Mouse (Mus musculus) heart, adult 2 months (tissue): ENCODE measurements around the gene Brat1. TPM values are rescaled to one million over a fixed set of nuclear protein-coding genes. Genes with fewer than 3 reads are reported as not detected.
"Not testable (repeated sequence)": the region's sequence is repeated elsewhere in the genome, so short reads cannot be mapped to it uniquely, and the experiment has no call there.

Experiments used
- DNase-seq, 2 experiments: peaks; one replicate each; pipeline ENCODE4 v3.0.0; 2021
- H3K27ac ChIP-seq: fragments of 200-600 bp; 2 replicates; pipeline ENCODE4 v1.8.1; 2022
- H3K27me3 ChIP-seq: fragments of 200-500 bp; 2 replicates; pipeline ENCODE4 v1.6.1; 2012; ENCODE audit warnings: mild to moderate bottlenecking, low read length, inconsistent platforms, mixed read lengths; ENCODE audit not compliant: control insufficient read depth, insufficient read depth
- H3K36me3 ChIP-seq: fragments of 200-500 bp; 2 replicates; pipeline ENCODE4 v1.6.1; 2012; ENCODE audit warnings: low read length, inconsistent platforms; ENCODE audit not compliant: control insufficient read depth, insufficient read depth
- H3K4me1 ChIP-seq: fragments of 200-500 bp; 2 replicates; pipeline ENCODE4 v1.6.1; 2011; ENCODE audit warnings: low read length; ENCODE audit not compliant: control insufficient read depth, insufficient read depth
- H3K4me3 ChIP-seq: fragments of 200-600 bp; 2 replicates; pipeline ENCODE4 v1.8.1; 2022
- H3K79me2 ChIP-seq: fragments of 200-500 bp; replicated peaks from 2 replicates; pipeline ENCODE4 v1.6.1; 2012; ENCODE audit warnings: mild to moderate bottlenecking, inconsistent platforms, low read length, moderate library complexity, mixed read lengths; ENCODE audit not compliant: control insufficient read depth, insufficient read depth
- H3K9ac ChIP-seq: fragments of 200-500 bp; 2 replicates; pipeline ENCODE4 v1.6.1; 2012; ENCODE audit warnings: low read depth, mild to moderate bottlenecking, control low read depth, inconsistent platforms, low read length, mixed read lengths
- CTCF ChIP-seq: fragments of 200-600 bp; IDR thresholded peaks from 2 replicates; pipeline ENCODE4 v1.8.1; 2022; ENCODE audit warnings: antibody characterized with exemption, mild to moderate bottlenecking, moderate library complexity
- EP300 ChIP-seq: fragments of 200-500 bp; IDR thresholded peaks from 2 replicates; pipeline ENCODE4 v1.6.1; 2011; ENCODE audit warnings: low read depth, low read length, control low read depth; ENCODE audit not compliant: insufficient read depth
- POLR2A ChIP-seq: fragments of 200-500 bp; IDR thresholded peaks from 2 replicates; pipeline ENCODE4 v1.6.1; 2011; ENCODE audit warnings: mild to moderate bottlenecking, low read depth, low read length, control low read depth; ENCODE audit not compliant: insufficient read depth
- WGBS: fragments of 180-500 bp; shearing (Covaris S2); methylation state at CpG from one replicate; pipeline ENCODE4 v1.1.7; 2018; 5-methylcytosine and 5-hydroxymethylcytosine counted together
- intact Hi-C: fragments of 180-260 bp; cut with DNase I; formaldehyde crosslinking; loops from one replicate; pipeline ENCODE4 v1.15.1; 2025
- polyA plus RNA-seq: library from polyadenylated mRNA; depleted of rRNA; stranded (reverse); fragments of >200 nt; gene quantifications from 2 replicates; pipeline ENCODE4 v1.2.3, GENCODE M21; 2012
- total RNA-seq, 2 experiments: library from RNA; stranded (reverse); gene quantifications; 2 replicates each; pipeline ENCODE4 v1.2.3; 2021

Gene Brat1
- total and polyA plus RNA-seq, 3 experiments: 6.4 to 11.0 (median 8.2) TPM

DNA sequence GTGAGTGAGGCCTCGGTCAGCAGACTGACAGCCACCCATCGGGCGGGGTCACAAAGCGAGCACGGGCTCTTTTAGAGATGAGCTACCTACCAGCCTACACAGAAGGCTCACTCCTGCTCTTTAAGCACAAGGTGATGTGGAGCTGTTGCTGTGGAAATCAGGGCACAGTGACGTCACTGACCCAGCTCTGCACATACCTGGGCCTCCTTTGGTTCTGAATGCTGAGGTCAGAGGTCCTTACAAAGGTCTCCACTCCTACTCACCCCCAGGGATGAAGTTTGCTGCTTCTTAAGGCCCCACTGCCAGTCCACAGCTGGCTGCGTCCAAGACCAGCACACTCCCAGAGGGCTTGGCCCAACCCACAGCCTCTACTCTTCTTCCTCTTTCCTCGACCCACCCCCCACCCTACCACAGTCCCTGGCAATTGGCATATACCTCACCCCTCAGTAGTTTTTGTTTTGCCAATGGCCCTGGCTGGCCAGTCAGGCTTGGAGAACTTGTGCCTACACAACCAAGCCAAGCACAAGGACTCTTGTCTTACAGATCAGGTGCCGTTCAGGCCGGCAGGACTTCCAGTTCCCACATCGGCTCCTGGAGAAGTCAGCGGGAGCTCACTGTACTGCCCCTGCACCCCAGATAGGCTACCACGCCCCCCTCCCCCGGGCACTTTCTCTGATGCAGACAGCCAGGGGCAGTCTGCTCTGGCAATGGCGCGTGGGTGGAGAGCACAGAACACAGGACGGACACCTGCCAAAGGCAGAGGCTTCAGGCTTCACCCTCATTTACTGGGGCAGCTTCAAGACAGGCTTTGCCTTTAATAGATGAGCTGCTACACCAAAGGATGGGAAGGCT, 41.8 kb upstream of the Brat1 start:
- H3K79me2 ChIP-seq: no peaks in the 10 kb centered on the region
- no peak for TF ChIP-seq EP300
- H3K4me1 ChIP-seq: peaks cover 3% of the 10 kb centered on the region; the same call in 1 of the 2 replicates
- DNase-seq: peak in 1 of 2 experiments; percentile 27
- no peak overlapping the region for H3K4me3 ChIP-seq
- no peak overlapping the region for H3K27ac ChIP-seq
- WGBS: 68% methylated on average over 17 of the region's 17 CpGs
- no peak overlapping the region for H3K9ac ChIP-seq
- intact Hi-C loops: no loop called here
- H3K27me3 ChIP-seq: no peaks in the 10 kb centered on the region
- H3K36me3 ChIP-seq: no peaks in the 10 kb centered on the region

DNA sequence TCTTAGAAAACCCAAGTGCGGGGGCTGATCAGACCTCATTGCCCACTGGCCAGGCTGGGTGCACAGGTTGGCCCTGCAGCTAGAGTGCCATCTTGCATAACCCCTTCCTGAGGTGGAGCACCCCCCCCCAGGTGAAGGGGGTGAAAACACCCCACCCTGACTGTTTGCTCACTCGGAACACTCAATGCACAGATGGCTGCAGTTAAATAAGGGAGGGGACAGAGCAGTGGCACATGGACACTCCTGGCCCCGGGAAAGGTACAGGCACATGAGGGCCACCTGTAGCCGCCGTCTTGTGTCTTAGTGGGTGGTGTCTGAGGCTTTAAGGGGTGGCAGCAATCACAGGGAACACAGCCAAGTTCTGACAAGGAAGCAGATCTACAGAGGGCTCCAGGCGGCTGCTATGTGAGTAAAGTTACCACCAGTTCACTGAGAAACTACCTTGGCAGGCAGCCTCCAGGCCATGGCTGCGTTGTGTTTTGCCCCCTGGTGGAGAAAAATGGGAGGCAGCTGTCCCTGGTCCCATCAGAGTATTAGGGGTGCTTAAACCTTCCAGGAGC, 41.1 kb upstream of the Brat1 start:
- WGBS: 42% methylated on average over 7 of the region's 7 CpGs
- intact Hi-C loops: loop anchor here (2.0 kb wide), 1 partner anchor 123 kb away; no protein-coding TSS in a partner anchor
- Histone ChIP-seq H3K36me3 (no peaks in the 10 kb centered on the region), H3K4me3 (no peak overlapping the region), H3K79me2 (no peaks in the 10 kb centered on the region), H3K27me3 (no peaks in the 10 kb centered on the region), H3K9ac (no peak overlapping the region), H3K27ac (no peak overlapping the region), H3K4me1 (peaks cover 3% of the 10 kb centered on the region; the same call in 1 of the 2 replicates)
- peak; percentile 69 to 70 for DNase-seq
- no peak for TF ChIP-seq POLR2A
- peak; percentile 85 for TF ChIP-seq CTCF
- TF ChIP-seq EP300: peak; percentile 27; the same call in 1 of the 2 replicates

DNA sequence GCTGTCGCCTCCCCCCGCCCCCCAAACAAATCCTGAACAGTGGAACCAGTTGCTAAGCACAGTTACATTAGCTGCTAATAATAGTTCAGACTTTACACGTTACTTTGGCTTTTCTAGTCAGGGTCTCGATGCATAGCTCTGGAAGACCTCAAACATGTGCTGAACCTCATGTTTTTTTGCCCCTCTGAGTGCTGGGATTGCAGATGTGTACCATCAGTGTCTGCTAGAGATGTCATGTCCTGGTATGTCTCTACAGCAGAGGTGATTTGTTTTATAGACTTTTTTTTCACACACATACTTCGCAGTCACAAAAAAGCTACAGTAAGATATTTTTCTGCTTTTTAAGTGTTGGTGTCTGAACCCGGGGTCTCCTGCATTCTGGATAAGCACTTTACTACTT, 32.7 kb upstream of the Brat1 start:
- WGBS: 90% methylated on average over 6 of the region's 6 CpGs
- Histone ChIP-seq H3K9ac (no peak overlapping the region), H3K27me3 (no peaks in the 10 kb centered on the region), H3K4me1 (no peaks in the 10 kb centered on the region), H3K36me3 (no peaks in the 10 kb centered on the region), H3K4me3 (no peak overlapping the region), H3K79me2 (no peaks in the 10 kb centered on the region), H3K27ac (no peak overlapping the region)
- no peak for DNase-seq
- no peak for TF ChIP-seq EP300
- no peak for TF ChIP-seq POLR2A
- no peak for TF ChIP-seq CTCF
- intact Hi-C loops: no loop called here

DNA sequence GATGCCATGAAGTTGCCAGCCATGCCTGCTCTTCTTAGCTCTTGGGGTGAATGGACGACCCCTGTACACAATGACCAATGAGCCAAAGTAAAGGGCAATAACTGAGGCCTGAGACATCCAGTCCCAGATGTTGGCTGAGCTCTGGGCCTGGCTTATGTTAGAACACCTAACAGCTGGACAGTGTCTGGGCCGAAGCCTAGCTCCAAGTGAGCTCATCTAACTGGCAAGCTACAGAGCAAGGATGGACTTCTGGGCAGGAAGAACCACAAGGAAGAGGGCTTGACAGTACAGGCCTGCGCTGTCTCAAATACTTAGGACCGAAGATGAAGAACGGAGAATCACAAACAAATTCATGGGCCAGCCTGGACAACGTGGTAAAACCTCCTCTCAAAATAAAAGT, 32.2 kb upstream of the Brat1 start:
- H3K4me3 ChIP-seq, H3K4me1 ChIP-seq, H3K36me3 ChIP-seq, H3K27ac ChIP-seq, H3K9ac ChIP-seq, intact Hi-C loops, H3K79me2 ChIP-seq, H3K27me3 ChIP-seq: not testable (repeated sequence)
- DNase-seq: peak in 1 of 2 experiments; percentile 43
- WGBS: 83% methylated on average over 6 of the region's 6 CpGs

DNA sequence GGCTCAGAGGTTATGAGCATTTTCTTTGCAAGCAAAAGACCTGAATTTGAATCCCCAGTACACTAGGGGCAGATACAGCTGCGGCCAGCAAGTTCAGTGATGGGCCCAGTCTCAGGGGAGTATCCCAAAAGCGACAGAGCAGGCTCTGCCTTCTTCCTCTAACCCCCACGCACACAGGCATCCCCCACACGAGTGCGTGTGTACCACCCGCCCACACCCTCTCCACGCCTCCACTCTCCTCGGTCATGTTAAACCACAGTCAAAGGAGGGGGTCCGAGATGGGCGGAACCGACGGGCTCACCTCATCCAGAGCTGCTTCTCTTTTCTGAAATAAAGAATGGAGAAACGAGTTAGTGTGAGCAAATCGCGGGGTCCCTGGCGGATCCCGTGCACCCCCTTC, 30.8 kb upstream of the Brat1 start:
- Histone ChIP-seq H3K4me3 (no peak overlapping the region), H3K4me1 (no peaks in the 10 kb centered on the region), H3K27ac (no peak overlapping the region), H3K9ac (no peak overlapping the region), H3K27me3 (no peaks in the 10 kb centered on the region), H3K36me3 (no peaks in the 10 kb centered on the region), H3K79me2 (no peaks in the 10 kb centered on the region)
- intact Hi-C loops: no loop called here
- no peak for TF ChIP-seq CTCF
- TF ChIP-seq POLR2A: no peak
- no peak for TF ChIP-seq EP300
- DNase-seq: no peak
- WGBS: 80% methylated on average over 17 of the region's 17 CpGs

DNA sequence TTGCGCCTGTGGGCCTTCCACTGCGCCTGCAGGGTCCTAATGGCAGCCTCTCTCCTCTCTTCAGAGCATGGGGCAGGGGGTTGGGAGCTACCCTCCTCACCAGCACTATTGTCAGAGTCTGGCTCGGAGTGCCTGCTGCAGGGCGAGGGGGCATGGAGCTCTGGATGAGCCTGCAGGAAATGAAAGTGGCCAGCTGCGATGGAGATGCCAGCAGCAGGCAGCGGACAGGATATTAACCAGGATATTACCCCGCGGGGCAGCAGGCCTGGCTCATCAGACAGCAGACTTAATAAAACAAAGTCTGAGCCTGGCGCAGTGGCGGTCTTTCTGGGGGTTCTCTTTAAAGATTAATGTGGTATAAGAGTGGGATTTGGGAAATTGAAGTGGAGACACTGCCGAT, 29.7 kb upstream of the Brat1 start:
- no peak for DNase-seq
- Histone ChIP-seq H3K27ac (no peak overlapping the region), H3K4me3 (no peak overlapping the region), H3K27me3 (no peaks in the 10 kb centered on the region), H3K79me2 (no peaks in the 10 kb centered on the region), H3K4me1 (no peaks in the 10 kb centered on the region), H3K9ac (no peak overlapping the region), H3K36me3 (no peaks in the 10 kb centered on the region)
- intact Hi-C loops: no loop called here
- TF ChIP-seq EP300 (no peak), POLR2A (no peak), CTCF (no peak)
- 78% methylated on average over 11 of the region's 11 CpGs for WGBS
